Mouse (Mus musculus): ENCODE results near the gene Scimp.
A peak's percentile ranks its signal among the peaks of the same experiment; 100 is the strongest.

Scimp gene

DNA sequence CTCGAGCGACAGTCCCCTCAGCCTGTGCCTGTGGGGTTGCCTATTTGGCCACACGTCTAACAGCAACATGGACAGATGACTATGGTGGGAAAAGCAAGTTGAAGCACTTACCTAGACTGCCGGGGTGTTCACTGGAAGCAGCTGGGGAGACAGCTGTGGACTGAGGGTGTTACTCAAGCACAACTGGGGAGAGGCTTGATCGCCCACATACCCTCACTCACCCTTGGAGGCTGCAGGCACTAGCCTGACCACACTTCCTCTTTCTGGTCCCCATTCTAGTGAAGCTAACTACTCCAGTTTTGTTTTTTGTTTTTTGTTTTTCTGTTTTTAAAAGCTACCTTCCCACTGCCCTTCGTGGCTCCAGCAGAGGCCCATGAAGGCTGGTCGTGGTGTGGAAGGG lies at the start of gene Scimp:
Gene Scimp, minus strand, starts transcription at position 222 of the 400 bp plus-strand sequence.
- DNase-seq (ENCODE audit: low read depth, low spot score), result no peak

- no peak for DNase-seq (ENCODE audit: low read depth, low spot score)
Observed at GRCm38 (mm10) chr11:70860371-70860770, 48.0 kb upstream of the Scimp start.

DNA sequence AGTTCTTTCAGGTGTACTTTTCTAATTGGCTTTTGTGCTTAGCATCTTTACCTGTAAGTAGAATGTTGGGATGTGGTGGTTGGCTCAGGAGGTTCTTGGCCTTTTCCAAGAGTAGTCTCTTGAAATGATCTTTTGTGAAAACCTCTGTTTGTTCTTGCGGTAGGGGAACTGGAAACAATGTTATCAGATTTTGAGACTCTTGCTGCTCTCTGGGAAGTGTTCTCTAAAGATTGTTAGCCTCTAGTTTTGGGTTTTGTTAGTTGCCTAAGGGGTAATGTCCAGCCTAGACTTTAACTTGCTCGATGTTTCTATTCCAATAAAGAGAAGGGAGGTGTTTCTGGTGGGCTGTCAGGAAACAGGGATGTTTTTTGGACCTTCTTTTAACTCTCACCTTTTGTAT lies 33.6 kb upstream of the Scimp start:
- DNase-seq (ENCODE audit: low read depth, low spot score), result no peak

GRCm38 (mm10) chr11:70845457-70845978 lies 33.1 kb upstream of the Scimp start:
- DNase-seq (ENCODE audit: low read depth, low spot score), result no peak

- DNase-seq (ENCODE audit: low read depth, low spot score), result peak; percentile 92
Observed at GRCm38 (mm10) chr11:70844559-70845456, 32.4 kb upstream of the Scimp start, which contains the start of gene Rabep1. Gene Rabep1, plus strand, starts transcription at chr11:70844778.

- peak; percentile 8 for DNase-seq (ENCODE audit: low read depth, low spot score)
Observed at GRCm38 (mm10) chr11:70843701-70844551, 31.5 kb upstream of the Scimp start.

- DNase-seq (ENCODE audit: low read depth, low spot score), result no peak
Observed at GRCm38 (mm10) chr11:70842983-70843382, 30.6 kb upstream of the Scimp start.

DNA sequence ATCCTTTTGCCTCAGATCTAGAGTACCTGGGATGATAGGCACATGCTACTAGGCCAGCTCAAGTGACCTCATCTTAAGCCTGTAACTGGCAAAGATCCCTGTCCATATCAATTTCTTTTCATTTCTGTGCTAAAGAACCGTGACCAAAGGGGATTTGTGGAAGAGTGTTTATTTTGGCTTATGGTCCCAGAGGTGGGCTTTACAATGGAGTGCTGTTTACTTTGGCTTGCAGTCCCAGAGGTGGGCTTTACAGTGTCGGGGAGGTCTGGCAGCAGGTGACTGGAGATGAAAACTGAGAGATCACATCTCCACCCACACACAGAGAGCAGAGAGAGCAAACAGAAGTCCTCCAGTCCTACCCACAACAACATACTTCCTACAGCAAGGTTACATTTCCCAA lies 26.2 kb upstream of the Scimp start:
- DNase-seq (ENCODE audit: low read depth, low spot score), result no peak

- DNase-seq (ENCODE audit: low read depth, low spot score), result no peak
Observed at GRCm38 (mm10) chr11:70837031-70837430, 24.6 kb upstream of the Scimp start.

DNA sequence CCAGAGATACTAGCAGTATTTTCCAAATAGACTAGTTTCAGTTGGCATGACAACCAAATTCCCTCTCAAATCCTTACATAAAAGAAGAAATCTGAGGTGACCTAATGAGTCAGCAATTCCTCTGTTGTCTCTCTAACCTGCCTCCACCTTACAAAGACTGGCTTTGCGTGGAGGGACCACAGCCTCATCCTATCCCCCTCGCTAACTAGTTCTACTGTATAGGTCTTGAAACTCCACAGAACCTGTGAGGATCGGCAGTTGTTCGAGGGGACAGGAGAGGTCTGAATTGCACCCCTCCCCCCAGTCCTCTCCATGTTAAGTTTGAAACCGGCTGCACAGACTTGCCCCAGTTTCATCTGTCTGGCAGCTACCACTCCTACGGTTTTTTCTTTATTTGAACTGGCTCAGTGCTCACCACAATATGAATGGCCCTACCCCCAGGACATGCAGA lies 23.0 kb upstream of the Scimp start:
- no peak for DNase-seq (ENCODE audit: low read depth, low spot score)

DNA sequence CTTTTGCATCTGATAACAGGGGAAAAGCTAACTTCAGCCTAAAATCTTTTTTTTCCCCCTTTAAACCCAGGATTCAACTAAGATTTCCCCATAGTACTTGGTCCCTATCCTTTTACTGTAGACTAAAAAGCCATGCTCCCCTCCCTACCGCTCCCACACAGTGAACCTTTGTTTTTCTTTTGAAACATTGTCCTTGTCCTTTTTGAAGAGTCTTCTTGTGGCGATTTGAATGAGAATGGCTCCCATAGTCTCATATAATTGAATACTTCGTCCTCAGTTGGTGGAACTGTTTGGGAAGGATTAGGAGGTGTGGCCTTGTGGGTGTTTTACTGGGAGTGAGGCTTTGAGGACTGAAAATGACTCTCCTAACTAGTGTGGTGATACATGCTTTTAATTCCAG lies 21.4 kb upstream of the Scimp start:
- no peak for DNase-seq (ENCODE audit: low read depth, low spot score)

GRCm38 (mm10) chr11:70833408-70833807 lies 21.0 kb upstream of the Scimp start:
- no peak for DNase-seq (ENCODE audit: low read depth, low spot score)

- no peak for DNase-seq (ENCODE audit: low read depth, low spot score)
Observed at GRCm38 (mm10) chr11:70831201-70831600, 18.8 kb upstream of the Scimp start.

GRCm38 (mm10) chr11:70828975-70829615 lies 16.7 kb upstream of the Scimp start:
- no peak for DNase-seq (ENCODE audit: low read depth, low spot score)

DNA sequence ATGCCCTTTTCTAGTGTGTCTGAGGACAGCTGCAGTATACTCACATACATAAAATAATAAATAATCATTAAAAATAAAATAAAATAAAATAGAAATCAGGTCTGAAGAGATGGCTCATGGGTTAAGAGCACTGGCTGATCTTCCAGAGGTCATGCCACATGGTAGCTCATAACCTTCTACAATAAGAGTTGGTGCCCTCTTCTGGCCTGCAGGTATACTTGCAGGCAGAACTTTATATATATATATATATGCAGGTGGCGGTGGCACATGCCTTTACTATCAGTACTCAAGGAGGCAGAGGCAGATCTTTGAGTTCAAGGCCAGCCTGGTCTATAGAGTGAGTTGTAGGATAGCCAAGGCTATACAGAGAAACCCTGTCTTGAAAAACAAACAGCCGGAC lies 13.8 kb upstream of the Scimp start:
- no peak for DNase-seq (ENCODE audit: low read depth, low spot score)

DNA sequence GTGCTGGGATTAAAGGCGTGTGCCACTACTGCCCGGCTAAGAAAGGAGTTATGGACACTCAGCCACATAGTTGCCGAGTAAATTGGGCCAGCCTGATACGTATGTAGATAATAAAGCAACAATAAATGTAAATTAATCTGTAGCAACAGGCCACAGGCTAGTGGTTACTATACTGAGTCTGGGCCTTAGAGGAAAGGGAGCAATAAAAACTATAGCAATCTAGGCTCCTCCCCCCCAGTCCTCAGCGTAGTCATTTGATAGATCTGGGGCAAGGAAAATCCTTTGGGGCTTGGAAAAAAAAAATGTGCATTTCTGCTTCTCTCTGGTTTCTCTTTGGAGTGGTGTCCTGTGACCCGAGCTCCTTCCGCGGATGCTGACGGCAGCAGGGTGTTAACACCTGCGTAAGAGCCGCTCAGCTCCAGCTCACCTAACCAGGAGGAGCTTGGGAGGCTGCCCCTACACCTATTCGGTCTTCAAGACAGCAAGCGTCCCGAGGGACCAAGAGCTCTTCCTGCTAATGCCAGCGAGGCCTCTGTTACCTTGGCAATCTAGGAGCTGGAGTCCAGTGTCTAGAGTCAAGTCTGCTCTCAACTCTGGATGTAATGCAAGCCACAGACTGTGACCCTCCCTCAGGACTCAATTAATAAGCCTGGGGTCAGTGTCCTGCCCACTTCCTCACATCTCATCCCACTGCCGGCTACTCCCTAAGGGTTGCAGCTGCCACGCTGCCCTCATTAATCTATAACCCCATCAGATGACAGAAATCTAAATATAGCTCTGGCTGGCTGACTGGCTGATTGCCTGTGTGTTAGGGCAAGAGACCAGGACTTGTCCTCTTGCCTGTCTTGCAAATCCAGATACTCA lies 9.6 kb upstream of the Scimp start:
- peak; percentile 81 for DNase-seq (ENCODE audit: low read depth, low spot score)

DNA sequence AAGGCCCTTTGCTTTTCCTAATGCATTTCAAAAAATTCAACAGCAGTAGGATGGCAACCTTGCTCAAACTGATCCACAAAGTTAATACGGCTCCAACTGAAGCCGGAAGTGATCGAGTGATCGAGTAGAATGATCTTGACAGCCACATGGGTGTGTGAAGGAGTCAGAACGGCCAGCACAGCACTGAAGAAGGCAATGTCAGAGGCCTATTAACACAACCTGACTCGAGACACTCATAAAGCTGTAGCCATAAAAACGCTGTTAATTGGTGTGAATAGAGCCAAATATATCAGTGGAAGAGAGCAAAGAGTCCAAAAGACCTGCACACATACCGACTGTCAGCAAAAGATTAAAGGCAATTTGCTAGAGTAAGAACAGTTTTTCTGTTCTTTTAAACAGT lies 7.7 kb upstream of the Scimp start:
- no peak for DNase-seq (ENCODE audit: low read depth, low spot score)

- DNase-seq (ENCODE audit: low read depth, low spot score), result no peak
Observed at GRCm38 (mm10) chr11:70816770-70817169, 4.4 kb upstream of the Scimp start.

- DNase-seq (ENCODE audit: low read depth, low spot score), result peak; percentile 39
Observed at GRCm38 (mm10) chr11:70815498-70816078, 3.2 kb upstream of the Scimp start.

DNA sequence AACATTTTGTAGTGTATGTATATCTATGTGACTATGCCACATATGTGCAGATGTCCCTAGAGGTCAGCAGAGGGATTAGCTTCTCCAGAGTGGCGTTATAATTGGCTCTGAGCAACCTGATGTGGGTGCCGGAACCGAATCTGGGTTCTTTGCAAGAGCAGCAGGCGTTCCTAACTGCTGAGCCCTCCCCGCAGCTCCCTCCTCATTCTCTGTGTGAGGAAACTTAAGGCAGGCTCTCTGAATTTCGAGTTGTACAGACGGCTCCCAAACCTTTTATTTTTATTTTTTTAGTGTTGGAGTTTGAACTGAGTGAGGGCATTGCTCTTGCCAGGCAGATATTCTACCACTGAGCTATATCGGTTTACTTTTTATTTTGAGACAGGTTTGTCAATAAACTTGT lies 2.7 kb upstream of the Scimp start:
- no peak for DNase-seq (ENCODE audit: low read depth, low spot score)
